Mouse (Mus musculus) fibroblast of lung, adult 2 months (primary cell): ENCODE results near the gene Ppp2r3a.

ENCODE experiments used
- DNase-seq: peaks from one replicate; pipeline ENCODE4 v3.0.0-alpha.2; 2011; ENCODE audit warnings: low read depth

The Ppp2r3a gene

DNA sequence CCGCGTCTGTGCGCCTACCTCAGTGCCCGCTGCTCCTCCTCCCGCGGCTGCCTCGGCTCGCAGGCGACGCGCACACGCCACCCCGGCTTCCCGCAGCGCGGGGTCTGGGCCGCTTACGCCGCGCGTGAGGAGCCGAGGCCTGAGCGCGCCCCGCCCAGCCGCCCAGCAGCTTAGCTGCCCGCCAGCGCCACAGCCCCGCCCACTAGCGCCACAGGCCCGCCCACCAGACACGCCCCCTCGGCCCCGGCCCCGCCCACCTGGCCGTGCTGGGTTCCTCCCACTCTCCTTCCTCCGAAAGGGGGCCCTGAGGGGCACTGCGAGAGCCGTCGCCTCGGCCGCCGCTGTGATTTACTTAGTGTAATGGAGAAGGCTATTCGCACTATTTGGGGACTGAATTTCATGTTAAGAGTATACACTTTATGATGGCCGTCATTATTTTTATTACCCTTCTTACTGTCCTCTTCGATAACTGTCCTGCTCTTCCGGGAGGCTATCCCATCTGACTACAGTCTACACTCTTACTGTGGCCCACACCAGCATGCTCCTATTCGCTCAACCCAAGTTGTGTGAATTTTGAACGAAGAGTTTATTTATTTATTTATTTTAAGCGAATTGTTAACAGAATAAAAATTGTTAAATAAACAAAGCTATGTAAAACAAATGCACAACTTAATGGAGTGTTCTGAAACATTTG lies at the start of gene Ppp2r3a:
Gene Ppp2r3a (minus strand): TSS at position 152 of the 694 bp plus-strand sequence.
- DNase-seq = peak; percentile 59

- no peak for DNase-seq
Measured at GRCm38 (mm10) chr9:101300441-101300935, 48.9 kb upstream of the Ppp2r3a start.

GRCm38 (mm10) chr9:101291676-101292660 lies 40.4 kb upstream of the Ppp2r3a start:
- no peak for DNase-seq

DNA sequence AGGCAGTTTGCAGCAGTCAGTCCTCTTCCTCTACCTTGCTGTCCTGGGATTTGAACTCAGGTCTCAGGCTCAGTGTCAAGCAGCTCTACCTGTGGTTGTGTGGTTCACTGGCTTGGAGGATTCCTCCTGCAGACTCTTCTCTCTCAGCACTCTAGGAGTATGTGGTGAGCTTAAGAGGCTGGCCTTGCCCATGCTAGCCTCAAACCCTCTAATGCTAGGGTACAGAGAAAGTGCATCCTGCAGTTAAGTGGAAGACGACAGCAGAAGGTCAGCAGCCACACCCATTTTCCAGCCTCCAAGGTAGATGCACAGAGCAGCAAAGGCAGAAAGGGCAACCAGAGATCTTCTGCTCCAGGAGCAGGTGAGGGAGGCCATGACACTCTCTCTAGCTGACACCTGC lies 39.3 kb upstream of the Ppp2r3a start:
- no peak for DNase-seq

GRCm38 (mm10) chr9:101289750-101290149 lies 38.2 kb upstream of the Ppp2r3a start:
- no peak for DNase-seq

GRCm38 (mm10) chr9:101288901-101289647 lies 37.5 kb upstream of the Ppp2r3a start:
- no peak for DNase-seq

GRCm38 (mm10) chr9:101286766-101287165 lies 35.2 kb upstream of the Ppp2r3a start:
- no peak for DNase-seq

GRCm38 (mm10) chr9:101284049-101284448 lies 32.5 kb upstream of the Ppp2r3a start:
- DNase-seq = no peak

- DNase-seq = no peak
Measured at GRCm38 (mm10) chr9:101282651-101283050, 31.1 kb upstream of the Ppp2r3a start.

- no peak for DNase-seq
Measured at GRCm38 (mm10) chr9:101281906-101282305, 30.3 kb upstream of the Ppp2r3a start.

DNA sequence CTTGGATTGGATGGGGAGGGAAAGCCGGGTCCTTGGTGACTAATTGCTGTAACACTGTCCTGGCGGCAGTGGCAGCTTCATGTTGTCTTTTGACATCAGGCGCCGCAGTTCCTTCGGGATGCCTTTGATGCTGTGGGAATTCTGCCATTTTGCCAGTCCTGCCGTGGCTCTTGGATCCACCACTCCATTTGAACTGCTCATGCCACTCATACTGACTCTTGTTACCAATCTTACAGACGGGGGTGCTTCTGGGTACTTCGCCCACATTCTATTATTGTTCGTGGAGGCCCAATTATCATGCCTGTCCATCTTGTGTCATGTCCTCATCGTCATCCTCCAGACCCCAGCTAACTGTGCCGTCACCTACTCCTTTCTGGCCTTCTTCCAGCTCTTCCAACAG lies 29.7 kb upstream of the Ppp2r3a start:
- DNase-seq = no peak

- no peak for DNase-seq
Measured at GRCm38 (mm10) chr9:101280867-101281266, 29.3 kb upstream of the Ppp2r3a start.

GRCm38 (mm10) chr9:101280211-101280610 lies 28.6 kb upstream of the Ppp2r3a start:
- no peak for DNase-seq

GRCm38 (mm10) chr9:101272715-101273114 lies 21.1 kb upstream of the Ppp2r3a start:
- no peak for DNase-seq

- DNase-seq = no peak
Measured at GRCm38 (mm10) chr9:101270020-101270419, 18.4 kb upstream of the Ppp2r3a start.

DNA sequence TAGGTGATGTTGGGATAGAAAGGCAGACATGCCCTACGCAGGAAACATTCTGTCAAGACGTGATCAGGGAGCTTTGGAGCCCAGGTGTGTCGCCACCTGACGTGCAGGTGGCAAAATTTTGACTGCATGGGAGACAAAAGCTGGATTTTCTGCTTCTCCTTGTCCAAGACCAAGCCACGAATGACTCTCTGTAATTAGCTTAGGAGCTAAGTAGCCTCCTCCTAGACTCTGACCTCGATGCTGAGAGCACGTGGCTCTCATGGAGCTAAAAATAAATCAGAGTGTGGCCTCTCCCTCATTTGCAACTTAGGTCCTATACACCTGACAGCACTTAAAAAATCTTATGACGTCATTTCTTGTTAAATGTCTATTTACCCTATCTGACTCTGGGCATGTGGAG lies 14.4 kb upstream of the Ppp2r3a start:
- no peak for DNase-seq

GRCm38 (mm10) chr9:101265546-101265945 lies 14.0 kb upstream of the Ppp2r3a start:
- peak; percentile 59 for DNase-seq

GRCm38 (mm10) chr9:101262815-101263214 lies 11.2 kb upstream of the Ppp2r3a start:
- no peak for DNase-seq

- no peak for DNase-seq
Measured at GRCm38 (mm10) chr9:101261989-101262571, 10.5 kb upstream of the Ppp2r3a start.

GRCm38 (mm10) chr9:101261443-101261842 lies 9.8 kb upstream of the Ppp2r3a start:
- no peak for DNase-seq

GRCm38 (mm10) chr9:101253136-101253535 lies 1.5 kb upstream of the Ppp2r3a start:
- DNase-seq = no peak

DNA sequence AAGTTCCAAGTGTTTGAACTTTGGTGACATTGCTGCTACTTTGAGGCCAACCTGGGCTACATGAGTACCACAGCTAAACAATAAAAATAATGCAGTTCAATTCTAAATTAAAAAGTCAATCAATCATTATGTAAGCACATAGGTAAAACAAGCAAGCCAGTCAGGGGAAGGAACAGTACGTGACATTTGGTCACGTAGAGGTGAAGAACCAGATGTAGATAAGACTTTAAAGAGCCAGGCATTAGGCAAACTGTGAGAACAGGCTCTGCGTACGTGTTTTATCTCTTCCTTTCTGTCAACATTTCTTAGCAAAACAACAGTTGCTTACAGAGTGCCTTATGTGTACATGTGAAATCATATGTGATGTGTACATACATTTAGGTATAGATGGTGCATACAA lies 946 bp upstream of the Ppp2r3a start:
- no peak for DNase-seq
